Mouse (Mus musculus): ENCODE measurements around the gene Csde1. TPM values are rescaled to one million over a fixed set of nuclear protein-coding genes. Genes with fewer than 3 reads are reported as not detected.

Gene Csde1
- 455 and 463 TPM in 2 replicates for polyA plus RNA-seq (2015; fragmentation: Nextera tagmentation; extraction: Ambion mirVana)

DNA sequence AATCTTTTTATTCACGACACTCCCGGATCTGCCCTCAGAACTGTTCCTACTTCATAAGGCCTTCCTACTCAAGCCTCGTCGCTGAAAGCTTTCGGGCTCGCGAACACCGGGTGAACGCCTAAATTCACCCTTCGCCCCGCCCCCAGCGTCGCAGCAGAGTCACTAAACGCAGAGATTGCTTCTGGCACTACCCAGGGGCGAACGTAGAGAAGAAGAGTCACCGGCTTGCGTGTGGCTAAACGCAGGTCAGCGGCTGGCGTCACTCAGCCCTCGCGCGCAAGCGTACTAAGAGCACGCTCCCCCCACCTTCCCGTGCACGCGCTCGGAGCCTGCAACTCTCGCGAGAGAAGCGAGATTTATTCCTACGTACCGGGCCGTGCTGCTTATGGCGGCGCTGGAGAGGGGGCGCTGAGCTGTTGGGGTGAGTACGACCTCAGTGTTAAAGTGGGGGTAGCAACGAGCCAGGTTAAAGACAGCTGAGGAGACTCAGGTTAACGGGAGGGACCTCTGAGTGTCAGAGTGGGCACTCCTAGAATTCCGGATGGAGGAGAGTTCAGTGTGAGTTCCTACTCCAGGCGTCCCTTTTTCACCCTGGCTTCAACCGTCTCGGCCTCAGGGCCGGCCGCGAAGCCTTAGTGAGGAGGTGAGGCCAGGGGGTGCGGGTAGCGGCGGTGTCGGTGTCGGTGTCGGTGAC is at the start of gene Csde1:
TSS of gene Csde1 (plus strand) at position 178 of the 694 bp plus-strand sequence.
- Histone ChIP-seq H3K4me3 (peak within 1 kb of the TSS; percentile 100), H3K27me3 (no peaks in the 10 kb centered on the region), H3K9me3 (no peaks in the 10 kb centered on the region), H3K4me2 (replicated peaks) (peak within 1 kb of the TSS; percentile 60), H3K9ac (replicated peaks) (peak within 1 kb of the TSS; percentile 99), H3K4me1 (peaks cover 22% of the 10 kb centered on the region), H3K27ac (replicated peaks) (peak within 1 kb of the TSS; percentile 99), H3K36me3 (no peaks in the 10 kb centered on the region)
- under 1% methylated on average over 55 of the region's 55 CpGs for WGBS
- peak; percentile 95 for ATAC-seq (replicated peaks)

GRCm38 (mm10) chr3:102970508-102970907 is 49.7 kb upstream of the Csde1 start:
- 89% methylated on average over 3 of the region's 3 CpGs for WGBS
- Histone ChIP-seq H3K9me3 (no peaks in the 10 kb centered on the region), H3K4me2 (replicated peaks) (no peak overlapping the region), H3K27me3 (peaks cover 5% of the 10 kb centered on the region; the same call in 1 of the 2 replicates), H3K36me3 (no peaks in the 10 kb centered on the region), H3K27ac (replicated peaks) (no peak overlapping the region), H3K4me1 (0 out of 2 replicates have a peak, but pooled peaks cover 2% of the 10 kb centered on the region), H3K9ac (replicated peaks) (no peak overlapping the region), H3K4me3 (no peak overlapping the region)
- no peak for ATAC-seq (replicated peaks)

GRCm38 (mm10) chr3:102976906-102977305 is 43.3 kb upstream of the Csde1 start:
- Histone ChIP-seq H3K9me3 (no peaks in the 10 kb centered on the region), H3K27me3 (peaks cover 5% of the 10 kb centered on the region; the same call in 1 of the 2 replicates), H3K4me2 (replicated peaks) (no peak overlapping the region), H3K4me1 (peaks cover 8% of the 10 kb centered on the region; the same call in 1 of the 2 replicates), H3K9ac (replicated peaks) (no peak overlapping the region), H3K27ac (replicated peaks) (no peak overlapping the region), H3K36me3 (no peaks in the 10 kb centered on the region), H3K4me3 (no peak overlapping the region)
- ATAC-seq (replicated peaks) = no peak
- WGBS = 83% methylated on average over 4 of the region's 4 CpGs

DNA sequence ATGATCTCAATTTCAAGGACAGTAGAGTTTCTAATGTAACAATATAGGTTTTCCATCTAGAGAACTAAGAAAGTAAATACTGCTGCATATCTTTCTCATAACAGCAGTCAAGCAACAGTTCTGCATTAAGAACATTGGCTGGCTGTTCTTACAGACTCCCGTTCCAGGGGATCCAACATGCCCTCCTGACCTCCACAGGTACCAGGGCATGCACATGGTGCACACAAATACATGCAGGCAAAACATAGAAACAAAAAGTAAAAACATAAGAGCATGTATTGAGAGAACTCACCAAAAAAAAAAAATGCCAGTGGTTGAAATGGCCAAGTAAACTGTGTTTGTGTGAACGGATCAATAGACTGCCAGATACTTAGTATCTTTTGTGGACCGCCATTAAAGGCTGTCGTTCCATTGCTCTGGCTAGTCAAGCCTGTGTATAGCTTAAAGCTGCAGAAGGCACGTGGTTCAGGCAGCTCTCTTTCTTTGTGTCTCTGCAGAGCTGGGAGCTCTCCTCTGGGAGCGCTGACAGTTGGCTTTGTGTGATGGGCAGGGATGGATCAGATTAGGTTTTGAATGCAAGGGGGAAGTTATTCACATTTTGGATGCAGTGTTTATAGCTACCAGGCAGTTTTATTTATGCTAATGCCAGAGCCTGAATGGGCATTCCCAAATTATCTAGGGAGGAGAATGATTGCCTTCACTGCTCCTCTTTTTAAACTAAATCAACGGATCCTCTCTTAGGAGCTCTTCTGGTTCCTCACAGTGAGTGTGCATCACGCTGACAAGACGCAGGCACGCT is 40.5 kb upstream of the Csde1 start:
- ATAC-seq (replicated peaks) = peak; percentile 99
- WGBS = 4% methylated on average over 10 of the region's 10 CpGs
- no peaks in the 10 kb centered on the region for H3K36me3 ChIP-seq
- H3K4me3 ChIP-seq = peak overlapping the region; percentile 16
- H3K9me3 ChIP-seq = no peaks in the 10 kb centered on the region
- peak overlapping the region; percentile 90 for H3K27ac ChIP-seq (replicated peaks)
- peaks cover 8% of the 10 kb centered on the region; the same call in 1 of the 2 replicates for H3K4me1 ChIP-seq
- peaks cover 3% of the 10 kb centered on the region; the same call in 1 of the 2 replicates for H3K27me3 ChIP-seq
- peak overlapping the region; percentile 39 for H3K9ac ChIP-seq (replicated peaks)
- peak overlapping the region; percentile 41 for H3K4me2 ChIP-seq (replicated peaks)

GRCm38 (mm10) chr3:102980349-102980736 is 39.9 kb upstream of the Csde1 start:
- H3K4me3 ChIP-seq = peak overlapping the region; percentile 16
- H3K9ac ChIP-seq (replicated peaks) = peak overlapping the region; percentile 39
- H3K36me3 ChIP-seq = no peaks in the 10 kb centered on the region
- no peaks in the 10 kb centered on the region for H3K9me3 ChIP-seq
- peak; percentile 50 for ATAC-seq (replicated peaks)
- no peaks in the 10 kb centered on the region for H3K27me3 ChIP-seq
- peaks cover 8% of the 10 kb centered on the region; the same call in 1 of the 2 replicates for H3K4me1 ChIP-seq
- WGBS = 17% methylated on average over 3 of the region's 3 CpGs
- H3K4me2 ChIP-seq (replicated peaks) = peak overlapping the region; percentile 41
- peak overlapping the region; percentile 90 for H3K27ac ChIP-seq (replicated peaks)

GRCm38 (mm10) chr3:102991041-102991440 is 29.2 kb upstream of the Csde1 start:
- H3K4me3 ChIP-seq = no peak overlapping the region
- H3K9me3 ChIP-seq = no peaks in the 10 kb centered on the region
- H3K9ac ChIP-seq (replicated peaks) = no peak overlapping the region
- no peaks in the 10 kb centered on the region for H3K36me3 ChIP-seq
- 83% methylated on average over 8 of the region's 8 CpGs for WGBS
- no peak for ATAC-seq (replicated peaks)
- H3K4me1 ChIP-seq = no peaks in the 10 kb centered on the region; the same call in 1 of the 2 replicates
- no peak overlapping the region for H3K27ac ChIP-seq (replicated peaks)
- no peaks in the 10 kb centered on the region for H3K27me3 ChIP-seq
- H3K4me2 ChIP-seq (replicated peaks) = no peak overlapping the region

GRCm38 (mm10) chr3:102992936-102993335 is 27.3 kb upstream of the Csde1 start:
- Histone ChIP-seq H3K4me1 (peaks cover 14% of the 10 kb centered on the region), H3K9me3 (no peaks in the 10 kb centered on the region), H3K27me3 (no peaks in the 10 kb centered on the region), H3K27ac (replicated peaks) (no peak overlapping the region), H3K4me2 (replicated peaks) (no peak overlapping the region), H3K9ac (replicated peaks) (no peak overlapping the region), H3K36me3 (no peaks in the 10 kb centered on the region; the same call in 1 of the 2 replicates), H3K4me3 (no peak overlapping the region)
- ATAC-seq (replicated peaks) = no peak
- 40% methylated on average over 3 of the region's 3 CpGs for WGBS

DNA sequence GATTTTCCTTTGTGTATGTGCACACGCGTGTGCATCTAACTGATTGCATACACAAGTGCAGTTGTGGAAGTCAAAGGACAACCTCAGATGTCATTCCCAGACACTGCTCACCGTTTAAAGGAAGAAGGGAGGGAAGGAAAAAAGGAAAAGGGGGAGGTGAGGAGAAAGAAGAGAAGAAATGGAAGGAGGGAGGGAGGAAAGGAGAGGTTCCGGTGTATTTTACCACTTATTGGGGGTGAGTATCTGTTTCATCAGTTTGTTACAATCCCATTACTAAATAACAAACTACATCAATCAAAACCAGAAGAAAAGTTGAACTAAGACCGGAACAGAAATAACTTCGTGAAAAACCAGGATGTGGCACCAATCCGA is 25.0 kb upstream of the Csde1 start:
- Histone ChIP-seq H3K4me2 (replicated peaks) (peak overlapping the region; percentile 57), H3K9me3 (no peaks in the 10 kb centered on the region), H3K36me3 (peaks cover 17% of the 10 kb centered on the region), H3K27ac (replicated peaks) (peak overlapping the region; percentile 88), H3K9ac (replicated peaks) (peak overlapping the region; percentile 92; the same call in 1 of the 2 replicates), H3K4me3 (peak overlapping the region; percentile 83), H3K4me1 (peaks cover 14% of the 10 kb centered on the region), H3K27me3 (no peaks in the 10 kb centered on the region)
- peak; percentile 14; the same call in 1 of the 2 replicates for ATAC-seq (replicated peaks)
- 46% methylated on average over 7 of the region's 7 CpGs for WGBS

DNA sequence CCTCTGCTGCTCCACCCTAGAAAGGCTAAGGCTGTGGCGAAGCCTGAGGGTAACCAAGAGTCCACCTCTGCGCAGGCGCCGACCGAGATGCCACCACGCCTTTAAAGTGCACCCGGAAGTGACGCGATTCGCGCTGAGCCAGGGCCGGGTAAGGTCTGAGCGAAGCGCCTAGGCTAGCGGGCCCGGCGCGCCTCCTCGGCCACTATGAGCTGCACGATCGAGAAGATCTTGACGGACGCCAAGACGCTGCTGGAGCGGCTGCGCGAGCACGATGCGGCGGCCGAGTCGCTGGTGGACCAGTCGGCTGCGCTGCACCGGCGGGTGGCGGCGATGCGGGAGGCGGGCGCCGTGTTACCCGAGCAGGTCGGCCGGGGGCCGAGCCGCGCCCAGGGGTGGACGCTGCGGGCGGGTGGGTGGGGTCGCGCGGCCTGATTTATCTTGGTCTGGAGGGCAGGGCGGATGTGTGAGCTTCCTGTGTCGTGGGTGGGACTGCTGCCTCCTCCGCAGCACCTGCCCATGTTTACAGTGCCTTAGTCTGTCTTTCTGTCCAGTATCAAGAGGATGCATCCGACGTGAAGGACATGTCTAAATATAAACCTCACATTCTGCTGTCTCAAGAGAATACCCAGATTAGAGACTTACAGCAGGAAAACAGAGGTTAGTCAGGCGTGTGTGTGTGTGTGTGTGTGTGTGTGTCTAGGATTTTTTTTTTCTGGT is 24.5 kb upstream of the Csde1 start, which contains the start of gene Sike1:
TSS of gene Sike1 (plus strand) at position 104 of the 717 bp plus-strand sequence.
- no peaks in the 10 kb centered on the region for H3K27me3 ChIP-seq
- peak within 1 kb of the TSS; percentile 83 for H3K4me3 ChIP-seq
- peaks cover 23% of the 10 kb centered on the region for H3K36me3 ChIP-seq
- peak; percentile 98 for ATAC-seq (replicated peaks)
- peaks cover 14% of the 10 kb centered on the region for H3K4me1 ChIP-seq
- H3K27ac ChIP-seq (replicated peaks) = peak within 1 kb of the TSS; percentile 88
- H3K4me2 ChIP-seq (replicated peaks) = peak within 1 kb of the TSS; percentile 57
- H3K9ac ChIP-seq (replicated peaks) = peak within 1 kb of the TSS; percentile 92
- under 1% methylated on average over 60 of the region's 60 CpGs for WGBS
- no peaks in the 10 kb centered on the region for H3K9me3 ChIP-seq

DNA sequence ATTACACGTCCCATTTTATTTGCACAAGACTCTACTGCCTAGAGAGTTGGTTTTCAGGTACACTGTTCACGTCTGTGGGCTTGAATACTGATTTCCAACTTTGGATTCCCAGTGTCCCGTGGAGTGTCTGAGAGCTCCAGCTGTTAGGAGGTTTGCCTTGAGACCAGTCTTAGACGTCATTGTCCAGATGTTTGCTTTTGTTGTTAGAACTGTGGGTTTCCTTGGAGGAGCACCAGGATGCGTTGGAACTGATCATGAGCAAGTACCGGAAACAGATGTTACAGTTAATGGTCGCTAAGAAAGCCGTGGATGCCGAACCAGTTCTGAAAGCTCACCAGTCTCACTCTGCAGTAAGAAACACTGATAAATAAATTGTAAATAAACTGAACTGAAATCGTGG is 23.2 kb upstream of the Csde1 start:
- H3K9ac ChIP-seq (replicated peaks) = no peak overlapping the region
- no peak overlapping the region for H3K27ac ChIP-seq (replicated peaks)
- H3K4me2 ChIP-seq (replicated peaks) = no peak overlapping the region
- peaks cover 14% of the 10 kb centered on the region for H3K4me1 ChIP-seq
- 84% methylated on average over 10 of the region's 10 CpGs for WGBS
- no peak for ATAC-seq (replicated peaks)
- H3K4me3 ChIP-seq = peak overlapping the region; percentile 83; the same call in 1 of the 2 replicates
- no peaks in the 10 kb centered on the region for H3K9me3 ChIP-seq
- H3K27me3 ChIP-seq = no peaks in the 10 kb centered on the region
- peaks cover 32% of the 10 kb centered on the region for H3K36me3 ChIP-seq

GRCm38 (mm10) chr3:102997591-102997990 is 22.6 kb upstream of the Csde1 start:
- no peak overlapping the region for H3K4me2 ChIP-seq (replicated peaks)

More at GRCm38 (mm10) chr3:102997591-102997990, 22.6 kb upstream of the Csde1 start:
- Histone ChIP-seq H3K27me3 (no peaks in the 10 kb centered on the region), H3K27ac (replicated peaks) (no peak overlapping the region), H3K4me3 (no peak overlapping the region), H3K4me1 (peaks cover 14% of the 10 kb centered on the region), H3K36me3 (peaks cover 37% of the 10 kb centered on the region), H3K9me3 (no peaks in the 10 kb centered on the region), H3K9ac (replicated peaks) (no peak overlapping the region)
- ATAC-seq (replicated peaks) = no peak
- WGBS = 88% methylated on average over 3 of the region's 3 CpGs

Data from forebrain, embryonic 15.5 days (tissue).